Mouse (Mus musculus) C2C12 (cell line): ENCODE results near the gene Gdap2. TPM values are rescaled to one million over a fixed set of nuclear protein-coding genes. Genes with fewer than 3 reads are reported as not detected.

Source experiments
- H3K27me3 ChIP-seq: one replicate; pipeline ENCODE4 v1.6.1; 2011; ENCODE audit not compliant: control insufficient read depth, insufficient read depth, insufficient read length
- H3K36me3 ChIP-seq: one replicate; pipeline ENCODE4 v1.6.1; 2011; ENCODE audit not compliant: control insufficient read depth, insufficient read depth
- H3K4me3 ChIP-seq: one replicate; pipeline ENCODE4 v1.5.1; 2011; ENCODE audit warnings: mild to moderate bottlenecking, control low read depth; ENCODE audit not compliant: poor library complexity, insufficient read depth, severe bottlenecking
- H3K79me2 ChIP-seq: one replicate; pipeline ENCODE4 v1.6.1; 2011; ENCODE audit not compliant: control insufficient read depth, insufficient read depth
- H3K79me3 ChIP-seq: one replicate; pipeline ENCODE4 v1.6.1; 2011; ENCODE audit warnings: low read depth, control low read depth
- H3ac ChIP-seq: one replicate; pipeline ENCODE3; 2011; ENCODE audit warnings: low read depth; ENCODE audit not compliant: control insufficient read depth, insufficient read length
- CEBPB ChIP-seq: IDR thresholded peaks from one replicate; pipeline ENCODE4 v1.6.1; 2011; ENCODE audit warnings: low read depth, mild to moderate bottlenecking, control low read depth, moderate library complexity
- CTCF ChIP-seq: IDR thresholded peaks from one replicate; pipeline ENCODE4 v1.5.1; 2011; ENCODE audit not compliant: control insufficient read depth, insufficient read depth, insufficient read length
- FOSL1 ChIP-seq: IDR thresholded peaks from one replicate; pipeline ENCODE4 v1.8.0; 2011; ENCODE audit warnings: mild to moderate bottlenecking, low read length; ENCODE audit not compliant: poor library complexity, insufficient read depth, severe bottlenecking
- MAX ChIP-seq: IDR thresholded peaks from one replicate; pipeline ENCODE4 v1.6.1; 2011; ENCODE audit warnings: mild to moderate bottlenecking, control low read depth
- MYOD1 ChIP-seq: IDR thresholded peaks from one replicate; pipeline ENCODE4 v1.6.1; 2011; ENCODE audit warnings: low read depth; ENCODE audit not compliant: control insufficient read depth, insufficient read length
- MYOG ChIP-seq: IDR thresholded peaks from one replicate; pipeline ENCODE4 v1.6.1; 2011; ENCODE audit not compliant: control insufficient read depth, insufficient read length; ENCODE audit errors: extremely low read depth
- USF1 ChIP-seq: IDR thresholded peaks from one replicate; pipeline ENCODE4 v1.6.1; 2011; ENCODE audit warnings: low read depth, mild to moderate bottlenecking, control low read depth, moderate library complexity
- polyA plus RNA-seq: library from polyadenylated mRNA; unstranded; fragments of >200 nt; fragmentation: generic; extraction: Trizol; gene quantifications from one replicate; pipeline ENCODE4 v1.2.1, GENCODE M21; 2012; ENCODE audit warnings: missing spikeins

Gdap2 gene
- polyA plus RNA-seq, 1 experiment: 8.2 TPM

- Histone ChIP-seq H3K79me3 (peaks cover 21% of the 10 kb centered on the region), H3K27me3 (no peaks in the 10 kb centered on the region), H3K4me3 (peak overlapping the region; percentile 65), H3ac (peak overlapping the region; percentile 100), H3K79me2 (peaks cover 36% of the 10 kb centered on the region), H3K36me3 (peaks cover 36% of the 10 kb centered on the region)
- TF ChIP-seq FOSL1: no peak
- no peak for TF ChIP-seq MYOG
- no peak for TF ChIP-seq CEBPB
- TF ChIP-seq MAX: no peak
- no peak for TF ChIP-seq CTCF
- no peak for TF ChIP-seq USF1
- TF ChIP-seq MYOD1: no peak
These were observed 391 bp upstream of the Gdap2 start for GRCm38 (mm10) chr3:100161665-100162314.

DNA sequence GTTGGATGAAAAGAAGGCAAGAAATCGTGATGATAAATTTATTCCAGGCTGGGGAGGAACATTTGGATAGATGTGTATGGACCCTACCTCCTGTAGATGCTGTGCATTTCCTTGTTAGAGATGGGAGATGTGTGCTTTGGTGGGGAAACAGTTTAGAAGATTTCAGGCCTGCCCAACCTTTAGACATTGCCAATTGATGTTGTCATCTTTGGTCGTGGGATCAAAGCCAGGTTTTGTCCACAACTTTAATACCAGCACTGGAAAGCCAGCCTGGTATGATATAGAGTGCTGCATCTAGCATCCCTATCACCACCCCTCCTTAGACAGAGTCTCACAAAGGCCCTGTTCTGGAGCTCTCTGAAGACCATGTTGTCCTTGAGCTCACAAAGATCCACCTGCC, 1.4 kb downstream of the Gdap2 start:
- no peak overlapping the region for H3K4me3 ChIP-seq
- peaks cover 26% of the 10 kb centered on the region for H3K36me3 ChIP-seq
- no peaks in the 10 kb centered on the region for H3K27me3 ChIP-seq
- no peak overlapping the region for H3ac ChIP-seq
- peaks cover 36% of the 10 kb centered on the region for H3K79me2 ChIP-seq
- TF ChIP-seq USF1 (no peak), MYOG (no peak), MAX (no peak), MYOD1 (no peak), CTCF (no peak), FOSL1 (no peak)
- H3K79me3 ChIP-seq: peaks cover 21% of the 10 kb centered on the region

DNA sequence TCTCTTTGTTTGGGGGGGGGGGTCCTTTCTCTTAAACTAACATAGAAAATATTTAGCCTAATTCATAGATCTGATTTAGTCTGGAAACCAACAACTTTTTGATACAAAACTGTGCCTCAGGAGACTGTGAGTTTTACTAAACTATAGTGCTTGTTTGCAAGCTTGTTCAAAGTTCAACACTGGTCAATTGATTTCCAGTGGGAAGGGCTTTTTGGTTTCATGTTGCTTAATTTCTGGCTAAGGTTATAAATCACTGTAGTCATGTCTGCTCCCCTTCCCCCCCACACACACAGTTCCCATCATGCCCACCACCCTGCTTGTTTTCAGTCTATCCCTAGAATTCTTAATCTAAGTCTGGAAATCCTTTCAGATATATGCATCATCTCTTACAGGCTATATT, 2.8 kb downstream of the Gdap2 start:
- peaks cover 21% of the 10 kb centered on the region for H3K79me3 ChIP-seq
- no peak overlapping the region for H3ac ChIP-seq
- no peaks in the 10 kb centered on the region for H3K27me3 ChIP-seq
- H3K36me3 ChIP-seq: peaks cover 14% of the 10 kb centered on the region
- TF ChIP-seq MYOD1 (no peak), MAX (no peak), CEBPB (no peak), FOSL1 (no peak), MYOG (no peak), USF1 (no peak)
- no peak overlapping the region for H3K4me3 ChIP-seq
- peaks cover 36% of the 10 kb centered on the region for H3K79me2 ChIP-seq

- no peak overlapping the region for H3ac ChIP-seq
- H3K4me3 ChIP-seq: no peak overlapping the region
- H3K79me3 ChIP-seq: no peaks in the 10 kb centered on the region
- no peaks in the 10 kb centered on the region for H3K27me3 ChIP-seq
- no peak for TF ChIP-seq CEBPB
- no peak for TF ChIP-seq CTCF
- TF ChIP-seq USF1: no peak
- TF ChIP-seq MYOG: no peak
- no peak for TF ChIP-seq FOSL1
- TF ChIP-seq MAX: no peak
- TF ChIP-seq MYOD1: no peak
- no peaks in the 10 kb centered on the region for H3K79me2 ChIP-seq
- H3K36me3 ChIP-seq: peaks cover 73% of the 10 kb centered on the region
These were observed 13.8 kb downstream of the Gdap2 start for GRCm38 (mm10) chr3:100176031-100176430.

- Histone ChIP-seq H3K79me2 (no peaks in the 10 kb centered on the region), H3ac (no peak overlapping the region), H3K27me3 (no peaks in the 10 kb centered on the region), H3K36me3 (peaks cover 52% of the 10 kb centered on the region), H3K79me3 (no peaks in the 10 kb centered on the region), H3K4me3 (no peak overlapping the region)
- TF ChIP-seq CTCF: no peak
- no peak for TF ChIP-seq CEBPB
- TF ChIP-seq MYOG: no peak
- no peak for TF ChIP-seq MAX
- no peak for TF ChIP-seq MYOD1
These were observed 18.3 kb downstream of the Gdap2 start for GRCm38 (mm10) chr3:100180471-100180870.

GRCm38 (mm10) chr3:100189444-100189843, 27.3 kb downstream of the Gdap2 start:
- Histone ChIP-seq H3K4me3 (no peak overlapping the region), H3K79me3 (no peaks in the 10 kb centered on the region), H3K79me2 (no peaks in the 10 kb centered on the region), H3ac (no peak overlapping the region), H3K36me3 (peaks cover 23% of the 10 kb centered on the region), H3K27me3 (no peaks in the 10 kb centered on the region)
- TF ChIP-seq MAX: no peak
- TF ChIP-seq CTCF: no peak
- no peak for TF ChIP-seq MYOG
- no peak for TF ChIP-seq MYOD1
- TF ChIP-seq CEBPB: no peak
- peak; percentile 51 for TF ChIP-seq USF1
- no peak for TF ChIP-seq FOSL1
